Mouse (Mus musculus) central nervous system, embryonic 14 days (tissue): ENCODE results near the gene Zc3h12a. TPM values are rescaled to one million over a fixed set of nuclear protein-coding genes. Genes with fewer than 3 reads are reported as not detected.

ENCODE experiments used
- polyA plus RNA-seq: library from polyadenylated mRNA; depleted of rRNA; stranded (reverse); fragments of >200 nt; gene quantifications from 2 replicates; pipeline ENCODE4 v1.2.3, GENCODE M21; 2012; rRNA removed

The Zc3h12a gene
- 0.71 and 1.7 TPM in 2 replicates for polyA plus RNA-seq

GRCm38 (mm10) chr4:125127305-125128084, at the start of gene Zc3h12a:
Zc3h12a (minus strand) TSS chr4:125127840.

GRCm38 (mm10) chr4:125084403-125085345, 43.0 kb downstream of the Zc3h12a start, which contains the start of gene Meaf6:
Meaf6 (plus strand) TSS chr4:125085134.

Other genes with a start within 250 kb of the Zc3h12a start
- 18.4 and 25.9 TPM in 2 replicates for gene Epha10, start 246.9 kb downstream of the Zc3h12a start, polyA plus RNA-seq
- 24.2 and 25.7 TPM in 2 replicates for gene 9930104L06Rik, start 190.8 kb downstream of the Zc3h12a start, polyA plus RNA-seq
- gene Cdca8, start 188.5 kb downstream of the Zc3h12a start, polyA plus RNA-seq: 45.7 and 51.9 TPM in 2 replicates
- gene Rspo1, start 141.4 kb downstream of the Zc3h12a start, polyA plus RNA-seq: 8.8 and 9.2 TPM in 2 replicates
- 126 and 132 TPM in 2 replicates for gene Gnl2, start 111.3 kb downstream of the Zc3h12a start, polyA plus RNA-seq
- 1.0 and 1.2 TPM in 2 replicates for gene Dnali1, start 62.1 kb downstream of the Zc3h12a start, polyA plus RNA-seq
- 18.7 and 20.9 TPM in 2 replicates for gene Snip1, start 61.2 kb downstream of the Zc3h12a start, polyA plus RNA-seq
- 116 and 121 TPM in 2 replicates for gene Meaf6, start 42.7 kb downstream of the Zc3h12a start, polyA plus RNA-seq